Mouse (Mus musculus) telencephalon, adult 2 months (tissue): Measurements from ENCODE around the gene Negr1.

ENCODE experiments used
- DNase-seq: peaks from one replicate; pipeline ENCODE4 v3.0.0-alpha.2; 2011; ENCODE audit warnings: low read depth, low spot score

The Negr1 gene

DNA sequence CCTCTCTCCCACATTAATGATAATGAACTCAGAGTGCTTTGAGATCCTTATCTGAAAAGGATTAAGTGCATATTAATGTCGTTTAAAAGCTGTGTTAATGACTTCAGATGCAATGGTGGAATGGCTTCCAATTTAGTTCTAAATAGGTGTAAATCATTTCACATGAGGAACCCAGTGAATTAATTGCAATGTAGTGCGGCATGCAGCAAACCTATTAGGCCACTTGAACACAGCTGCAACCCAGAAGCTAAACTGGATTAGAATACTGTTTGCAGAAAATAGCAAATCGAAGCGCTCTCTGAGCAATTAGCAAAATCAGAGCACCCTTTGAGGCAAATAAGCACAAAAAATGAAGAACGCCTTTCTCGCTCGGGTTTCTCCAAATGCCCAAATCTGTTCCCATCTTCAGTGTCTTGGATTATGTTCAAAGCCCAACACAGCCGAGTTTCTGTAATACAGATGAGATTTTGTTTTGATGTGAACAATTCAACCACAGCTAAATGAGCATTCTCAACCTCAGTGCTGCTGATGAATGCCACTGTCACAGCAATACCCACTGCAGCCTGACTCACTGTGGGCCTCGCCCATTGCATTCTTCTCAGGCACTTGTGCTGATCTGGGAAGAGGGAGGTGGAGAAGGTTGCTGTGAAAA, 342.5 kb downstream of the Negr1 start:
- peak; percentile 51 for DNase-seq

DNA sequence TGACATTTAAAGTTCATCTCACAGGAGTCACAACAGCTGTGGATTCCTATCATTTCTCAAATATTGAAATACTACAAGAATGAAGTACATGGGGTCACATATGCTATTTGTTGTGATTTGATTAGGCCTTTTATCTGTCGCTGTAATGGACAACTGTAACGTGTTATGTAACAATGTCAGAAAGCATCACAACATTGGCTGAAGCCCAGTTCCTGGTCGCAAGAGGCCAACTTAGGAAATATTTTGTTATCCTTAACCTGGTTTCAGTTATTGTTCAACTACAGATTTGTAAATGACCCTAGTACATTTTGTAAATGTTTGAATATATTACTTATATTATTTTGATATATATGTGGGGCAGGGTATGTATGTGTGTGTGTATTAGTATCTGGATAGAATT, 351.2 kb downstream of the Negr1 start:
- DNase-seq = no peak

DNA sequence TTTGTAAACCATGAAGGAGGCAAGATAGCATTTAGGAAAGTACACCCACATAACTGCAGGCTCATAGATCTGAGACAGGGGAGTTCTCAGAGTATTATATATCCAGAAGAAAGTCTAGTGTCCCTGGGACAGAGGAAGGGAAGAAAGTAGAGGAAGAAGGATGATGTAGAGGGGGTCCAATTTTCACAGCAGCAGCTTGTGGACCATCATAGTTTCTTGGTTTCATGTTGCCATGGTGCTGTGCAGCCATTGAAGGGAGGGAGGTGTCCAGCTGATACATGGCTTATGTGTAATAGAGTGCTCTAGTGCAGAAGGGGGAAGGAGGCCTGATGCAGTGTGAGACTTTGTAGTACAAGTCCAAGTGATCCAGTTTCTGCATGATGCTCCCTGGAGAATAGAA, 359.8 kb downstream of the Negr1 start:
- no peak for DNase-seq

DNA sequence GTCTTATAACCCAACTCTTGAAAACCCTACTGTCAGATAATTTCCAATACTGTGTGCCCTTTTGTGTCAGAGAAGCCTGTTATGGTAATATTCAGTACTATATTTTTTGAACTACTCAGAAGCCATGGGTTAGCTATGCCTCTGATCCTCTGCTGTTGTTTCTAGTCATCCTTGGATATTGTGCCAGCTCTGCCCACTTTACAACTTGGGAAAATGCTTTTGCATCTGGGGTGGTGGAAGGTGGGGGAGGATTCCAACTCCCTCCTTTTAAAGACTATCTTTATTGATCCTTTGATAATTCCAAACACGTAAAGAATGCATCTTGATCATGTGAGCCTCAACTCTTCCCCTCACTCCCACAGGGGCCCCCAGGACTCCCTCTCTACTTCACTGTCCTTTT, 361.6 kb downstream of the Negr1 start:
- no peak for DNase-seq

DNA sequence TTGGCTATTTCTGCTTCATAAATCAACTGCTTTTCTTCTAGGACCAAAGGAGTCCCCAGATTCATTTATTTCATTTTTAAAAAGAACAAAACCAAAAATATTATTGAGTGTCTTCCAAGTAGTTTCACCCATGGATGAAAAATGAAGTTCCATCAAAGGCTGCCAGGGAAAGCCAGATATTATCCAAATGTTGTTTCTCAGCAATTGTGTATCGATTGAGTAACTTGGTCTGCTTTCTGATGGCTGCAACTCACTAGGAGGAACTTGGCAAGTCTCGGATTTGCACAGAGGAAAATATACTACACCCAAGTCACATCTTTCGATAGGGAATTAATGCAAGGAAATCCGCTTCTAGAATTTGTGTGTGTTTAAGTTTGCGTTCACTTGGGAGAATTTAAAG, 363.5 kb downstream of the Negr1 start:
- no peak for DNase-seq

DNA sequence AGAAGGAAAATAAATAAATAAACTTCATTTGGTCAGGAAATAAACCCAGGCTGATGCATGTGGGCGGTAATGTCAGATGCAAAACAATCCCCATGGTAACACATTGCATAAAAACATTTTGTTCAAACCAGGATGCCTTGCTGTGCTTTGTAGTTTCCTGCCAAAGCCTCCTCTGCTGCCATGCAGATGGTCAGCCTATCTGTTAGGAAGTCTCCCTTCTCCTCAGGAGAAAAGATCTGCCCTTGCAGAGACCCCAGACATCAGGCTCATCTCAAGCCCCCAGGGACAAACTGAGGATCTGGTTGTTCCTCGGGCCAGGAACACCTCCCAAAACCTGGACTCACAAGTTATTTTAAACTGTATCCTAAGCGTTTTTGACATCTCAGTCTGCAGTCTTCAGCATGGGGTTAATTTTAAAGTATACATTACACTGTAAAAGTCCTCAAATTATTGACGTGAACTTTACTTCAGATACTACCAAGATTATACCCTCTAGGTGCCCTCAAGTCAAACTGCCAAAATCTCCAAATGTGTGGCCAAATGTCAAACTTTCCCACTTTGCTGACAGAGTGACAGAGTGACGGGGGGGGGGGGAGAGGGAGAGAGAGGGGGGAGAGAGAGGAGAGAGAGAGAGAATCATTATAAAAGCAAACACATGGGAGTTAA, 366.9 kb downstream of the Negr1 start:
- no peak for DNase-seq

GRCm38 (mm10) chr3:156929062-156929397, 367.4 kb downstream of the Negr1 start:
- peak; percentile 78 for DNase-seq

GRCm38 (mm10) chr3:156929677-156930440, 368.3 kb downstream of the Negr1 start:
- DNase-seq = no peak

DNA sequence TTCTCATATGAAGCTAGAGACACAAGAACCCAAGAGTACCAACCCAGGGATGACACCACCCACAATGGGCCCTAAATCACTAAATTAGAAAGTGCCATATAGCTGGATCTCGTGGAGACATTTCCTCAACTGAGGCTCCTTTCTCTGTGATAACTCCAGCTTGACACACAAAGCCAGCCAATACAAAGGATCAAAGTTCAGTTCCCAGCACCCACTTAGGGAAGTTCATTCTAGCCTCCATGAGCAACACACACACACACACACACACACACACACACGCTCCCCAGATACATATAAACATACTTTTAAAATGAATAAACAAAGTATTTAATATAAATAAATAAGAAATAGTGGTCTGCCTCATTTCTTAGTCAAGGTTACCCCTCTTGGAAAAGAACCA, 369.4 kb downstream of the Negr1 start:
- no peak for DNase-seq

DNA sequence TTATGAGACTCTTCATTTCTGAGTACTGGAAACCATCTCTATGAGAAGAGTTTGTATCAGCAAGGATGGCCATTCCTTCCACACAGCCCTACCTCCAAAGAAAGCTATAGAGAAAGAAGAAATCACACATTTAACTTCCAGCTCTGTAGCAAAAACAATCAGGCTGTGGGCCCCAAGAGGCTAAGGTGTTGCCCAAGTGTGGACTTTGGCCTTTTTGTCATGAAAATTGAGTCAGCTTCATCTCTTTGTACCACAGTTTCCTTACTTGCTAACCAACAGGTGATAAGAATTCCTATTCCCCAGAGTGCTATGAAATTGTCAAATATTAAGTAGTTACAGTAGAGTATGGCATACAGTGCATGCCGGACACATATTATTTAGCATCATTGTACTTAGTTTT, 369.9 kb downstream of the Negr1 start:
- DNase-seq = no peak

DNA sequence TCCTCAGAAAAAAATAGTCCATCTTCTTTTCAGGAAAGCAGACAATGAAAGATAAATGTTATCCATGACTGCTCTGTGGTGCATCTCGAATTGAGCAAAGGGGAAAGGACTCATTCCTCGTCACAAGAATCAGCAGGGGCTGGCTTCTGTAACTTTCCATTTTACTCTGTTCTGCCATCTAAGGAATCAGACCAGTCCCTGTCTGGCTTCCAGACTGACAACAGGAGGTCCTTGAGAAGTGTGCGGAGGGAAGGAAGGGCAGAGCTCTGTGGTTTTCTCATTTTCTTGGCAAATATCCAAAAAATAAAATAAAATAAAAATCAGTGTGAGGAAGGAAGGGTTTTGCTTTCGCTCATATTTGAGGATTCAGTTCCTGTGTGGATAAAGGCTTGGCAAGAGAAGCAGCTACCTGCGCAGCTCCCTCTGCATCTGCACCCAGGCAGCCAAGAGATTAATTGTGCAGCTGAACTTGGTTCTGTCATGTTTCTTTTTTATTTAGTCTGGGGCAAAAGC, 373.2 kb downstream of the Negr1 start:
- no peak for DNase-seq

GRCm38 (mm10) chr3:156947404-156947803, 385.8 kb downstream of the Negr1 start:
- peak; percentile 48 for DNase-seq

DNA sequence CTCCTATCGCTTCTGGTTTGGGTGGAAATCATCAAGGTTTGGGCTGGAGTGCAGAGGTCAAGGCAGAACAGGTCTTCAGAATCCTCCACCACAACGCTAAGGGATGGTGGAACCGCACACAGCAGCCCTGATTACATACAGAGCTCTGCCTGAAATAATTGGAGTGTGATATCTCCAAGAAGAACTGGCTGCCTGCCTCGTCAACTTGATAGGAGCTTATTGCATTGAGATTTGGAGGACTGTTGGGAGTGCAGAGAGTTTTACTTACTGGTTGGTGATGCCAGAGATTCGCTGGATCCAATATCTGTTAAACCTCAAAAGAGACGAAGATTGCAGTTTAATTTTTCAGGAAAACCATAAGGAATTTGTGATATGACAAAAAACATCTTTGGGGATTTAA, 391.4 kb downstream of the Negr1 start:
- peak; percentile 54 for DNase-seq

DNA sequence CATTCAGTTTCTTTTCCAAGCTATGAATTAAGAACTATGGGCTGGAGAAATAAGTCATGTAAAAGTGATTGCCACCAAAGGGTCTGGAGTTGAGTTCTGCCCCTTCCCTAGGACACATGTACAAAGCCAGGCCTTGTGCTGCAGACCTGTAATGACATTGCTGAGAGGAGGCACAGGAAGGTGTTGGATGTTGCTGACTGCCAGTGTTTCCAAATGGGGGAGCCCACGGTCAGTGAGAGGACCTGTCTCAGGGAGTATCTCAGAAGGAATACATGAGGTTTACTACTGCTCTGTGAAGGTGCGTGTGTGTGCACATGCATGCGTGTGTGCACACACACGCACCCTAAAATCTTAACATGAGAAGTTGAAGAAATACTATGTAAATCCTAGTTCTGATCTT, 393.5 kb downstream of the Negr1 start:
- DNase-seq = no peak

- peak; percentile 55 for DNase-seq
Measured at GRCm38 (mm10) chr3:156958640-156959039, 397.0 kb downstream of the Negr1 start.

DNA sequence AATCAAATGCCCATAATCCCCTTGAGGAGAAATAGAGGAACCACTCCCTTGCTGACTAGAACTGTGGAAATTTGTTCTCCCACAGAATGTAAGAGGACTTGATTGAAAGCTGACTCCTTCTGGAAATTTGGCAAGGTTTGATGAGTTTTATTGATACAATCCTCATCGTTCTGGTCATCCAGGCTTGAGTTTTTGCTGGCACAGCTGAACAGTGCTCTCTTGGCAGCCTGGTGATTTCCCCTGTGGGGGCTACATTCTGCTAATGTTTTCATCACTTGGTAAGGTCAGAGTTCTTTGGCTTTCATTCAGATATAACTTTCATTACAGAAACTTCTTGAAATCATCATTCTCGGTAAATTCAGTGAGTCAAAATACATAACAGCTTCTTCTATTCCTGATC, 407.2 kb downstream of the Negr1 start:
- no peak for DNase-seq

GRCm38 (mm10) chr3:156971104-156971503, 409.5 kb downstream of the Negr1 start:
- DNase-seq = no peak

GRCm38 (mm10) chr3:156976816-156977215, 415.2 kb downstream of the Negr1 start:
- no peak for DNase-seq

GRCm38 (mm10) chr3:156980042-156980716, 418.6 kb downstream of the Negr1 start:
- no peak for DNase-seq

DNA sequence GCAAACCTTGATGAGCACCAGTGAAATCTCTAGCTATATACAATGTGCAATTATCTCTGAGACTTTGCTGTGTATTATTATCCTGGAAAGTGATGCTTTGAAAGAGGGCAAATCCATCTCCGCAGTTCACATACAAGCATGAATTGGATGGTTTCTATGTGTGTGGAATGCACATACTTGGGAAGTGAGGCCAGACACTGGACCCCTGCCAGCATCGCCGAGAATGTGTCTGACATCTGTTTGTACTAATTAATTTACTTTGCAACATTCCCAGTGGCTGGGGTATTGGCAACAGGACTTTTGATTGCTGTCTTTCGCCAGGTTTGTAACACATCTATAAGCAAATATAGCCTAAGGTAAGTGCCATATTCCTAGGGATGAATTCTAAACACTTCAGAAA, 420.5 kb downstream of the Negr1 start:
- DNase-seq = no peak

DNA sequence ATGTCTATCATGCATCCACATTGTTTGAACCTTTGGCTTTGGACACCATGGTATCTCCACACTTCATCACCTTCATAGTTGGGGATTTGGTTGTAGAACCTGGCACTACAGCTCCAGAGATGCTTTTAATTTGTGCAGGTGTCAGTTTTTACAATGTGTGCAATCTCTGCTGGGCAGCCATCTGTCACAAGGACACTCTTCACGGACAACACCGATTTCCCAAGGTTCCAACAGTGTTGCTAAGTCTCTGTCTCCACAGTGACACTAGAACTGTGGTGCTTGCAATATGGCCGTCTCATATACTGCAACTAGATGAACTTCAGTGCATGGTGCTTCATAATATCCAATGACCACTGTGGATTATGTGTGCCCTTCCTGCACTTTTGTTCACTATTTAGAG, 425.5 kb downstream of the Negr1 start:
- DNase-seq = no peak

- no peak for DNase-seq
Measured at GRCm38 (mm10) chr3:156992171-156992570, 430.6 kb downstream of the Negr1 start.
